Mouse (Mus musculus): Measurements from ENCODE around the gene Xab2. TPM values are rescaled to one million over a fixed set of nuclear protein-coding genes. Genes with fewer than 3 reads are reported as not detected.

The Xab2 gene
- total RNA-seq, 4 experiments from 2014 or later = 9.5 to 12.2 (median 11.2) TPM

- no peak for DNase-seq (ENCODE audit: low spot score in 2 of 2)
Measured at GRCm38 (mm10) chr8:3567641-3568371, 53.3 kb downstream of the Xab2 start, which contains the start of gene C330021F23Rik. C330021F23Rik (plus strand) TSS chr8:3567990.

Other genes with a start within 250 kb of the Xab2 start
- gene Arhgef18, start 228.3 kb downstream of the Xab2 start, total RNA-seq (2022) = 10 to 100 TPM in 1 of 4 experiments, 1 to 10 TPM in 3; 7.4 to 11.5 (median 9.2) TPM
- gene Pex11g, start 153.6 kb downstream of the Xab2 start, total RNA-seq (2022) = 1 to 10 TPM; 2.0 to 3.2 (median 2.7) TPM
- gene Tex45, start 150.5 kb downstream of the Xab2 start, total RNA-seq (2022) = not detected
- 10 to 100 TPM; 39.0 to 44.5 (median 41.3) TPM for gene Zfp358, start 128.2 kb downstream of the Xab2 start, total RNA-seq (2022)
- gene Mcoln1, start 120.9 kb downstream of the Xab2 start, total RNA-seq (2022) = 10 to 100 TPM; 21.5 to 23.2 (median 22.0) TPM
- 1 to 10 TPM; 5.8 to 9.8 (median 7.9) TPM for gene Pnpla6, start 105.9 kb downstream of the Xab2 start, total RNA-seq (2022)
- not detected for gene C330021F23Rik, start 53.3 kb downstream of the Xab2 start, total RNA-seq (2022)
- under 1 TPM; 0.12 to 0.46 (median 0.24) TPM for gene Camsap3, start 34.0 kb downstream of the Xab2 start, total RNA-seq (2022)
- gene Pet100, start 232 bp upstream of the Xab2 start, total RNA-seq (2022) = 10 to 100 TPM; 80.6 to 87.8 (median 85.1) TPM
- not detected for gene Pcp2, start 4.2 kb upstream of the Xab2 start, total RNA-seq (2022)
- gene Stxbp2, start 9.6 kb upstream of the Xab2 start, total RNA-seq (2022) = 1 to 10 TPM; 2.6 to 6.3 (median 3.8) TPM
- 1 to 10 TPM; 1.3 to 8.8 (median 3.2) TPM for gene Retn, start 34.5 kb upstream of the Xab2 start, total RNA-seq (2022)
- not detected for gene Mcemp1, start 44.4 kb upstream of the Xab2 start, total RNA-seq (2022)
- 1 to 10 TPM in 3 of 4 experiments, not detected in 1; 1.3 to 2.1 (median 2.1) TPM for gene Fcor, start 51.0 kb upstream of the Xab2 start, total RNA-seq (2022)
- 10 to 100 TPM; 19.5 to 22.7 (median 20.3) TPM for gene Trappc5, start 55.0 kb upstream of the Xab2 start, total RNA-seq (2022)
- gene Fcer2a, start 72.9 kb upstream of the Xab2 start, total RNA-seq (2022) = not detected
- not detected for gene Clec4g, start 99.3 kb upstream of the Xab2 start, total RNA-seq (2022)
- 1 to 10 TPM in 1 of 4 experiments, under 1 TPM in 3; 0.19 to 1.2 (median 0.38) TPM for gene Cd209a, start 127.7 kb upstream of the Xab2 start, total RNA-seq (2022)
- not detected for gene Cd209e, start 233.0 kb upstream of the Xab2 start, total RNA-seq (2022)